Mouse (Mus musculus): ENCODE data around the gene Anapc4. TPM values are rescaled to one million over a fixed set of nuclear protein-coding genes. Genes with fewer than 3 reads are reported as not detected.

Anapc4 gene
- total RNA-seq, 2 experiments from 2014 or later = 35.2 to 37.7 TPM

Other genes starting within 250 kb of the Anapc4 start
- gene Sepsecs, start 164.3 kb upstream of the Anapc4 start, total RNA-seq (2021) = 1 to 10 TPM; 5.6 to 5.9 TPM
- gene Pi4k2b, start 92.4 kb upstream of the Anapc4 start, total RNA-seq (2021) = 1 to 10 TPM; 2.2 to 2.4 TPM
- gene Zcchc4, start 58.6 kb upstream of the Anapc4 start, total RNA-seq (2021) = 1 to 10 TPM; 4.6 to 7.2 TPM
- gene Slc34a2, start 204.1 kb downstream of the Anapc4 start, total RNA-seq (2021) = not detected